Mouse (Mus musculus) MN1 (cell line): Measurements from ENCODE around the gene Kat5.

ENCODE experiments used
- DNase-seq: peaks from one replicate; pipeline ENCODE4 v3.0.0-alpha.2; 2016; ENCODE audit warnings: low spot score

Gene Kat5

GRCm38 (mm10) chr19:5609547-5610404, at the start of gene Kat5:
Gene Kat5 (minus strand): TSS chr19:5610237.
- peak; percentile 85 for DNase-seq

- no peak for DNase-seq
These were observed 44.8 kb upstream of the Kat5 start for GRCm38 (mm10) chr19:5654720-5655298.

DNA sequence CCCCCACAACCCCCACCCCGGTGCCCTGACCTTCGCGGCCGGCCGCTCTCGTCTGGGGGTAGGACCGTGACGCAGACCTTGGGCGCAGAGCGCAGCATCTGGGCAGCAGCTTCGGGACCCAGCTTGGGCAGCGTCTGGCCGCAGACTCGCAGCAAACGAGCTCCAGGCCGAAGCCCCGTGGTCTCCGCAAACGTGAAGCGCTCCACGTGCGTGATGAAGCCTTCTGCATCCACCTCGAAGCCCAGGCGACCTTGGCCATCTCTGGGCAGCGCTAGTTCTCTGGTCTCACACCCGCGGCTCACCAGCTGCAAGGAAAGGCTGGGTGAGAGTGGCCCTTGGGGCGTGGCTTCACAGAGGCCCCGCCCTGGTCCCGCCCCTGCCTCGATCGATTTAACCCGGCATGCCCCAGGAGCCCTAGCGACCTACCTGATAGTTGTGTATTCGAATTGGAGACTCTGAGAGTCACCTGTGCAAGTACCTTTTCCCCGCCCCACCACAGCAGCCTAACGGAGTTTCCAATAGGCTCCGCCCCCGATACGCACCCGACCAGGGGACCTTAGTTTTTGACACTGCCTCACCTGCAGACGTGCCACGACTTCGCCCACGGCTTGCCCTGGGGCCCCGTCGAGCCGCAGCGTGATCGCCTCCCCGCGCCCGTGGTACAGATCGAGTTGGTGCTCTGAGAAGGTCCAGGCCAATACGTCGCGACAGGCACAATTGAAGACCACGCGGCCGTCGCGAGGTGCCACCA, 44.1 kb upstream of the Kat5 start:
- no peak for DNase-seq

DNA sequence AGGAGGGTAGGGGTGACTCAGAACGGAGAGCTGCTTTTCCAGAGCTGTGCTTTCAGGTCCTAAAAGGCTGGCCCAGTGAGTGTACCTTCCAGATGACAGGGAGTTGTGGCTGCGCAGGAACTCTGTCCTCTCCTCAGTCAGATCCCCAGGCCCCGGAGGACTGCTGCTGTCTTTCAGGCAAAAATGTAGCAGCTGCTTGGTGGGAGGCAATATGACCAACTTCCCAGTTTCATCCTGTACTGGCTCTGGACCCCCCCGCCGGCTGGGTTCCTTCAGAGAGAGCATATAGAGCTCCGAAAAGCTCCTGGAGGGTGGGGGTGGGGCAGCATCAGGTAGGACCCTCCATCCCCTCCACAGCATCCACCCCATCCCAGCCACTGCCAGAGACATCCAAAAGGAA, 42.5 kb upstream of the Kat5 start:
- no peak for DNase-seq

- no peak for DNase-seq
These were observed 41.7 kb upstream of the Kat5 start for GRCm38 (mm10) chr19:5651502-5652274.

- DNase-seq = no peak
These were observed 39.3 kb upstream of the Kat5 start for GRCm38 (mm10) chr19:5649298-5649741.

GRCm38 (mm10) chr19:5648401-5649297, 38.6 kb upstream of the Kat5 start:
- DNase-seq = peak; percentile 68

- no peak for DNase-seq
These were observed 37.8 kb upstream of the Kat5 start for GRCm38 (mm10) chr19:5647791-5648190.

DNA sequence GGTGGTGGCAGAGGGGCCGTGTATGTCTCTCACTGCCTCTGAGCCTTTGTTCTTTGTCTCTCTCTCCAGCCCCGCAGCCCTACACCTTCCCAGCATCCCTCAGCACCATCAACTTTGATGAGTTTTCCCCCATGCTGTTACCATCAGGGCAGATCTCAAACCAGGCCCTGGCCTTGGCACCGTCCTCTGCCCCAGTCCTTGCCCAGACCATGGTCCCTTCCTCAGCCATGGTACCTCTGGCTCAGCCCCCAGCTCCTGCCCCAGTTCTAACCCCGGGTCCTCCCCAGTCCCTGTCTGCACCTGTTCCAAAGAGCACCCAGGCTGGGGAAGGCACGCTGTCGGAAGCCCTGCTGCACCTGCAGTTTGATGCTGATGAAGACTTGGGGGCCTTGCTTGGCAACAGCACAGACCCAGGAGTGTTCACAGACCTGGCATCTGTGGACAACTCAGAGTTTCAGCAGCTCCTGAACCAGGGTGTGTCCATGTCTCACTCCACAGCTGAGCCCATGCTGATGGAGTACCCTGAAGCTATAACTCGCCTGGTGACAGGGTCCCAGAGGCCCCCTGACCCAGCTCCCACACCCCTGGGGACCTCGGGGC, 36.8 kb upstream of the Kat5 start:
- no peak for DNase-seq

- DNase-seq = no peak
These were observed 35.2 kb upstream of the Kat5 start for GRCm38 (mm10) chr19:5645280-5645679.

DNA sequence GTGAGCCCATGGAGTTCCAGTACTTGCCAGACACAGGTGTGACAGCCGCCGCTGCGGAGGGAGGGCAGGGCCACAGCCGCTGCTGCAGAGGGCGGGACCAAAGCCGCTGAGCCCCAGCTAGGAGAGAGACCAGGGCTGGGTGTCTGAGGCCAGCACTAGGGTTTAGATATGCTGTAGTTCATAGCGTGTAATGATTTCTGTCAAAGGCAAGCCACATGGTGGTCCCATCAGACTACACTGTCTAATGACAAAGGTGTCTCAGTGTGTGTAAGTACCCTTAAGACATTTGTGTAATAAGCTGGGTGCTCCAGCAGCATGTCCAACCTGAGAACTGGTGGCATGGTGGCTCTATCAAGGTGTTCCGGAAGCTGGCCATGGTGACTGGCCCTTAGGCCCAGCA, 31.6 kb upstream of the Kat5 start:
- no peak for DNase-seq

GRCm38 (mm10) chr19:5641021-5641420, 31.0 kb upstream of the Kat5 start:
- no peak for DNase-seq

GRCm38 (mm10) chr19:5640339-5640738, 30.3 kb upstream of the Kat5 start:
- peak; percentile 79 for DNase-seq

DNA sequence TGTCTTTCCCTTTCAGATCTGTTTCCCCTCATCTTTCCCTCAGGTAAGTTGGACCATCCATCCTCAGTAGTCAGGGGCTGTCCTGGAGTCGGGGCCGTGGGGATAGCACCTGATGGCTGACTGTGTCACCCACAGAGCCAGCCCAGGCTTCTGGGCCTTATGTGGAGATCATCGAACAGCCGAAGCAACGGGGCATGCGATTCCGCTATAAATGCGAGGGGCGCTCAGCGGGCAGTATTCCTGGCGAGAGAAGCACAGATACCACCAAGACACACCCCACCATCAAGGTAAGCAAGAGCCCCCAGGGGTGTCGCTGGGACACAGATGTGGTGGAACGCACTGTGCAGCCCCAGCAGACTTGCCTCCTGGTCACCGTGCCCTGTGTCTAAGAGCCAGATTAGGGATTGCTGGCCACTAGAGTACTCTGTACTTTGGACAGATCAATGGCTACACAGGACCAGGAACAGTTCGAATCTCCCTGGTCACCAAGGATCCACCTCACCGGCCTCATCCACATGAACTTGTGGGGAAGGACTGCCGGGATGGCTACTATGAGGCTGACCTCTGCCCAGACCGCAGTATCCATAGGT, 28.5 kb upstream of the Kat5 start:
- no peak for DNase-seq

- peak; percentile 91 for DNase-seq
These were observed 27.3 kb upstream of the Kat5 start, which contains the start of gene Rela for GRCm38 (mm10) chr19:5637069-5638047. Gene Rela (plus strand): TSS chr19:5637483.

GRCm38 (mm10) chr19:5636571-5637041, 26.6 kb upstream of the Kat5 start:
- DNase-seq = no peak

DNA sequence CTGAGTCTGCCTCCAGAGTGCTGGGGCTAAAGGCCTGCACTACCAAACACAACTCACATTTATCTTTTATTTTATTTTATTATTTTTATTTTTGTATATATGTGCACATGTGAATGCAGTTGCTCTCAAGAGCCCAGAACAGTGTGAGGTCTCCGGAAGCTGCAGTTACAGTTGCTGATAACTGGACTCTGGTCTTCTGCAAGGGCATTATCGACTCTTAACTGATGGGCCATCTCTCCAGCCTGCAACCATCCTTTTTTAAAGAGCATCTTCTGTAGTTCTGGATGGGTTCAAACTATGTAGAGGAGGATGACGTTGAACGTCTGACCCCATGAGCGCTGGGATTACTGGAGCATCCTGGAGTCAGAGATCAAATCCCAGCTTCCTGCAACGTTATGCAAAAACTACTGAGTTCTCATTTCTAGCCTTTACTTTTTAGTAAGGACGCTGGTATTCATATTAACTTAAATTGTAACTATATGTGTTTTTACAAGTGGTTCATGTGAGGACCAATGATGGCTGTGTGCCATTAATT, 26.1 kb upstream of the Kat5 start:
- no peak for DNase-seq

- no peak for DNase-seq
These were observed 22.1 kb upstream of the Kat5 start for GRCm38 (mm10) chr19:5632120-5632519.
